Mouse (Mus musculus): Measurements from ENCODE around the gene 1700037C18Rik. TPM values are rescaled to one million over a fixed set of nuclear protein-coding genes. Genes with fewer than 3 reads are reported as not detected.

Gene 1700037C18Rik
- polyA plus RNA-seq, 1 experiment from 2014 or later, result 12.6 TPM

DNA sequence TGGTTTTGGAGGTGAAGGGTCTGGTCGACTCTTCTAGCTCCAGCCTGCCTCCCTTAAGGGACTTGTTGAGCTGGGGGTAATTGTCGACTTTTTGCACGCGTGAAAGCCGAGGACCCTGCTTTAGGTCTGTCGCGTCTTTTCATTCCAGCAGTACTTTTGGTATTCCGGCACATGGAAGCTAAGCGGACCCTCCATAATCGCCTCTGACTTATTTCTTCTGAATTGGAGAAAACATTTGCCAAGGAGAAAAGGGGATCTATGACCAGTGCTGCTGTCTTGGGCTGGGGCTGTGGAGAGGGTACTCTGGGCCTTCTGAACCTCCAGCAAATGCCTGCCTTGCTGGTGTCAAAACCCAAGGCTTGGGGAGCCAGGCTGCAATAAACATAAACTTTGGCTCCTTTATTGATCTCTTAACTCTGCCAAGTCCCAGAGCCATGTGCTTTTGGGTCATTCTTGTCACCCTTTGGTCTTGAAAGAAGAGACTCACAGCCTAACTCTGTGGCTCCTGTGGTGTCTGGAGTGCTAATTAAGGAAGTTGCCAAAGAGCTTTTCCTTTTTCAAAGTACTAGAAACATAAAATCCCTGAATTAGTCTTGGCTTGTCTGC lies 23.3 kb downstream of the 1700037C18Rik start:
- H3K36me3 ChIP-seq (ENCODE audit: control insufficient read depth, insufficient read depth, low read length), result 0 out of 2 replicates have a peak, but pooled peaks cover 2% of the 10 kb centered on the region
- peak overlapping the region; percentile 58 for H3K4me2 ChIP-seq (ENCODE audit: low read depth, low read length)
- no peak for ATAC-seq (ENCODE audit: low read depth)
- no peaks in the 10 kb centered on the region for H3K27me3 ChIP-seq (ENCODE audit: control insufficient read depth, insufficient read depth, low read length)
- H3K9me3 ChIP-seq (ENCODE audit: control insufficient read depth, low read length), result no peaks in the 10 kb centered on the region
- peak overlapping the region; percentile 88 for H3K9ac ChIP-seq (replicated peaks; ENCODE audit: low read depth, low read length)
- 4% methylated on average over 10 of the region's 10 CpGs for WGBS
- peak overlapping the region; percentile 92; the same call in 1 of the 2 replicates for H3K27ac ChIP-seq (ENCODE audit: low read depth, low read length)
- H3K4me1 ChIP-seq (ENCODE audit: control insufficient read depth, insufficient read depth, low read length), result peaks cover 15% of the 10 kb centered on the region
- peak overlapping the region; percentile 89 for H3K4me3 ChIP-seq (ENCODE audit: low read depth, low read length)

DNA sequence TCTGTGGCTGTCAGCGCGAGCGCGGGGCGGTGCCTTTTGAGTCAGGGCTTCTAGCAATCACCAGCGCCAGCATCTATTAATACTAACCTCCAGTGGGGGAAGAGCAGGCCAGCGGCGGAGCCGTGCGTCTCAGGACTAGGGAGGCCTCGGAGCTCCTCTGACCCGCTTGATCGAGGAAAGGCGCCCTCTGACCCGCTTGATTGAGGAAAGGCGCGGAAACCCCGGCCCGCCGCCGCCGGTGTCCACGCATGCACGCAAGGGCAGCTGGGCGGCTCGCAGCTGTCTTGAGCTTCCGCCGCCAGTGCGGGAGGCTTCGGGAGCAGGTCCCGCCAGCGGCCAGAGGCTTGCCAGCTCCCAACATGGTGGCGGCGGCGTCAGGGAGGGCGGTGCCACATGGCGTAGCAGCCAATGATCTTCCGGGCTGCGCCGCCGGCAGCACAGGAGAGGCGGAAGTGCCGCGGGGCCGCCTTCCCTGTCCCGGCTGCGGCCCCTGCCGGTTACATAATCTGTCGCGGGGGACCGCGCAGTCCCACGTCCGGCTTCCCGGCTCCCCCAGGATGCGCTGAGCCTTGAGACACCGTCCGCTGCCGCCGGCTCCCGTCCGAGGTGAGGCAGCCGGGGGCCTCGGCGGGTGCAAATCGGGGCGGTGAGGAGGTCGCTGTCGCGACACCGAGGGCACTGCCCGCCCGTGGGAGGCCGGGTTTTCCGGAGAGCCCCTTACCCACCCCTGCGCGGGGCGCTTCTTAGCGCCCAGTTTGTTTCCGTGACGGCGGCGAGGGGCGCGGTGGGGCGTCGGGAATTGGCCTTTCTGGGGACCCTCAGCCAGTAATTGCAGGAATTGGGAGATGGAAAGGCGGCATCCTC lies 24.1 kb downstream of the 1700037C18Rik start, which contains the start of the genes Zfp597 and Gm20695:
TSS of gene Zfp597 (minus strand) at position 361 of the 864 bp plus-strand sequence.
TSS of gene Gm20695 (plus strand) at position 448 of the 864 bp plus-strand sequence.
- Histone ChIP-seq H3K27me3 (ENCODE audit: control insufficient read depth, insufficient read depth, low read length) (no peaks in the 10 kb centered on the region), H3K4me1 (ENCODE audit: control insufficient read depth, insufficient read depth, low read length) (peaks cover 15% of the 10 kb centered on the region), H3K9me3 (ENCODE audit: control insufficient read depth, low read length) (no peaks in the 10 kb centered on the region), H3K36me3 (ENCODE audit: control insufficient read depth, insufficient read depth, low read length) (0 out of 2 replicates have a peak, but pooled peaks cover 3% of the 10 kb centered on the region), H3K4me3 (ENCODE audit: low read depth, low read length) (peak within 1 kb of the TSS; percentile 89), H3K4me2 (ENCODE audit: low read depth, low read length) (peak within 1 kb of the TSS; percentile 58), H3K27ac (ENCODE audit: low read depth, low read length) (peak within 1 kb of the TSS; percentile 92), H3K9ac (replicated peaks; ENCODE audit: low read depth, low read length) (peak within 1 kb of the TSS; percentile 88)
- peak; percentile 99 for ATAC-seq (ENCODE audit: low read depth)
- under 1% methylated on average over 73 of the region's 88 CpGs for WGBS

GRCm38 (mm10) chr16:3876346-3876745 lies 32.1 kb downstream of the 1700037C18Rik start:
- 0 out of 2 replicates have a peak, but pooled peaks cover 3% of the 10 kb centered on the region for H3K36me3 ChIP-seq (ENCODE audit: control insufficient read depth, insufficient read depth, low read length)
- no peak overlapping the region for H3K27ac ChIP-seq (ENCODE audit: low read depth, low read length)
- no peak overlapping the region for H3K4me2 ChIP-seq (ENCODE audit: low read depth, low read length)
- no peak overlapping the region for H3K4me3 ChIP-seq (ENCODE audit: low read depth, low read length)
- H3K9me3 ChIP-seq (ENCODE audit: control insufficient read depth, low read length), result no peaks in the 10 kb centered on the region
- no peak for ATAC-seq (ENCODE audit: low read depth)
- 97% methylated on average over 4 of the region's 4 CpGs for WGBS
- no peak overlapping the region for H3K9ac ChIP-seq (replicated peaks; ENCODE audit: low read depth, low read length)
- H3K4me1 ChIP-seq (ENCODE audit: control insufficient read depth, insufficient read depth, low read length), result peaks cover 12% of the 10 kb centered on the region; the same call in 1 of the 2 replicates
- H3K27me3 ChIP-seq (ENCODE audit: control insufficient read depth, insufficient read depth, low read length), result no peaks in the 10 kb centered on the region

DNA sequence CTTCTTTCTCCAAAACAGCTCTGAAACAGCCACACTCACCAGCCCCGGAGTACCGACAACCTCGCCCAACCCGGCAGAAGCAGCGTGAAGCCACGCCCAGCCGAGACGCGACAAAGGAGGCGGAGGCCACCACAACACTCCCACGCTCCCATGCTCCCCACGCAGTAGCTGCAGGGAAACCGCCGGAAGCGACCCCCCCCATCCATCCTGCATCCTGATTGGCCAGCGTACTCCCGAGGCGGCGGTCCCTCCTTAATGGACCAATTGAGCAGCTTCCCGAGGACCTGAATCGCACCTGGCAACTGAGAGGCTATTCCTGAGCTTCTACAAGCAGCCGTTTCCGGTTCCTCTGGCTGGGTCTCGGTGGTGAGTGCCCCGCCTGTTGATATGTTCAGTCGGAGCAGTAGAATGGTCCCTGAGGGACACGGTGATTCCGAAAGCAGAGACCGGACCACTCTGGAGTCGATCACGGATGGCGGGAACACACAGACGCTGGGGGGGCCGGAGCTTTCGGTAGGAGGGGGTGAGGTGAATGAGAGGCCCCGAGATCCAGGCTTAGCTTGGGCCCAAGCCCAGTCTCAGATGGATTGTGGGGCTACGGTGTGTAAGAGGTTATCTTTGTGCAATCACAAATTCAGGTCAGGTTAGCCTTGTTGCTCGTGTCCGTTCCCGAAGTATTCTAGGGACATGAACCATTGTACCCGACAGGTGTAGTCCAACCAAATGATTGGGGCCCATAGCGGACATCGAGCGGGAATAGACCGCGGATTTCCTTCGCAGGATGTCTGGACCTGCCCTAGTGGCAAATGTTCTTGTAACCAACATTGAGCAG lies 36.1 kb downstream of the 1700037C18Rik start, which contains the start of gene Naa60:
TSS of gene Naa60 (plus strand) at position 160 of the 832 bp plus-strand sequence.
- H3K36me3 ChIP-seq (ENCODE audit: control insufficient read depth, insufficient read depth, low read length), result peaks cover 9% of the 10 kb centered on the region
- H3K9ac ChIP-seq (replicated peaks; ENCODE audit: low read depth, low read length), result peak within 1 kb of the TSS; percentile 61
- H3K4me2 ChIP-seq (ENCODE audit: low read depth, low read length), result peak within 1 kb of the TSS; percentile 88
- peaks cover 13% of the 10 kb centered on the region; the same call in 1 of the 2 replicates for H3K4me1 ChIP-seq (ENCODE audit: control insufficient read depth, insufficient read depth, low read length)
- peak within 1 kb of the TSS; percentile 62 for H3K27ac ChIP-seq (ENCODE audit: low read depth, low read length)
- H3K27me3 ChIP-seq (ENCODE audit: control insufficient read depth, insufficient read depth, low read length), result no peaks in the 10 kb centered on the region
- H3K9me3 ChIP-seq (ENCODE audit: control insufficient read depth, low read length), result no peaks in the 10 kb centered on the region
- ATAC-seq (ENCODE audit: low read depth), result peak; percentile 98
- 5% methylated on average over 47 of the region's 47 CpGs for WGBS
- H3K4me3 ChIP-seq (ENCODE audit: low read depth, low read length), result peak within 1 kb of the TSS; percentile 51

- WGBS, result 2% methylated on average over 16 of the region's 16 CpGs
- Histone ChIP-seq H3K9me3 (ENCODE audit: control insufficient read depth, low read length) (no peaks in the 10 kb centered on the region), H3K36me3 (ENCODE audit: control insufficient read depth, insufficient read depth, low read length) (peaks cover 9% of the 10 kb centered on the region), H3K27me3 (ENCODE audit: control insufficient read depth, insufficient read depth, low read length) (no peaks in the 10 kb centered on the region), H3K27ac (ENCODE audit: low read depth, low read length) (peak overlapping the region; percentile 50; the same call in 1 of the 2 replicates), H3K9ac (replicated peaks; ENCODE audit: low read depth, low read length) (peak overlapping the region; percentile 61), H3K4me3 (ENCODE audit: low read depth, low read length) (peak overlapping the region; percentile 51), H3K4me2 (ENCODE audit: low read depth, low read length) (peak overlapping the region; percentile 88), H3K4me1 (ENCODE audit: control insufficient read depth, insufficient read depth, low read length) (peaks cover 13% of the 10 kb centered on the region; the same call in 1 of the 2 replicates)
- no peak; the same call in 1 of the 2 replicates for ATAC-seq (ENCODE audit: low read depth)
Observed at GRCm38 (mm10) chr16:3871815-3872214, 36.7 kb downstream of the 1700037C18Rik start.

DNA sequence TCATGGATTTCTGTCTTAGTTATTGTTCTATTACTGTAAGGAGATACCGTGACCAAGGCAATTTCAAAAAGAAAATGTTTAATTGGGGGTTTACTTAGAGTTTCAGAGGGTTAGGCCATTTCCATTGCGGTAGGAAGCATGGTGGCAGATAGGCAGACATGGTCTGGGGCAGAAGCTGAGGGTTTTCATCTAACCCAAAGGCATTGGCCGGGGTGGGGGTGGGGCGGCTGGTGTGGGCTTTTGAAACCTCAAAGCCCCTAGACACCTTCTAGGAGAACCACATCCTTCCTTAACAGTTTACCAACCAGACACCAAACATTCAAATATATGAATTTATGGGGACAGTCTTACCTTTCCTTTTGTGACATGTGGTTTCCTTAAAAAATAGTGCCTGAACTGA lies 49.2 kb downstream of the 1700037C18Rik start:
- H3K27ac ChIP-seq (ENCODE audit: low read depth, low read length), result no peak overlapping the region
- peaks cover 6% of the 10 kb centered on the region for H3K36me3 ChIP-seq (ENCODE audit: control insufficient read depth, insufficient read depth, low read length)
- no peaks in the 10 kb centered on the region for H3K4me1 ChIP-seq (ENCODE audit: control insufficient read depth, insufficient read depth, low read length)
- no peaks in the 10 kb centered on the region for H3K27me3 ChIP-seq (ENCODE audit: control insufficient read depth, insufficient read depth, low read length)
- ATAC-seq (ENCODE audit: low read depth), result no peak
- H3K9me3 ChIP-seq (ENCODE audit: control insufficient read depth, low read length), result no peaks in the 10 kb centered on the region
- no peak overlapping the region for H3K4me2 ChIP-seq (ENCODE audit: low read depth, low read length)
- H3K4me3 ChIP-seq (ENCODE audit: low read depth, low read length), result no peak overlapping the region
- WGBS, result 91% methylated on average over 4 of the region's 4 CpGs
- H3K9ac ChIP-seq (replicated peaks; ENCODE audit: low read depth, low read length), result no peak overlapping the region

DNA sequence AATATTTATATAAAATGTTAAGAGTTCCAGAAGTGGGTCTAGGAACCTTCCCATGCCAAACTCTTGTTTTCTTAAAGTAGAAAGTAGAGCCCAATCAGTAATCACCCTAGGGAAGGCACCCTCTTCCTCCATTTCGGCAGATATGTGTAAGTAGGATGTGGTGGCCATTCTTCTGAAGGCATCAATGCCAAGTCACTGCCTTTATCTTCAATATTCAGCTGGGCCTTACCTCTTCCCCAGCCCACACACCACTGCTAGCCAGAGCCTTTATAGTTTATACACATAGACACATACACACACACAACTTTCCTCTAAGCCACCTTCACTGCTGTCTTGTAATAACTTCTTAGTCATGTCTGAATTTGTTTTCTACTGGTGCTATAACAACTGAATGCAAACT lies 52.7 kb downstream of the 1700037C18Rik start:
- WGBS, result 80% methylated on average over 1 of the region's 1 CpGs
- Histone ChIP-seq H3K9ac (replicated peaks; ENCODE audit: low read depth, low read length) (no peak overlapping the region), H3K9me3 (ENCODE audit: control insufficient read depth, low read length) (no peaks in the 10 kb centered on the region), H3K27me3 (ENCODE audit: control insufficient read depth, insufficient read depth, low read length) (no peaks in the 10 kb centered on the region), H3K4me2 (ENCODE audit: low read depth, low read length) (no peak overlapping the region), H3K36me3 (ENCODE audit: control insufficient read depth, insufficient read depth, low read length) (peaks cover 4% of the 10 kb centered on the region), H3K4me1 (ENCODE audit: control insufficient read depth, insufficient read depth, low read length) (no peaks in the 10 kb centered on the region), H3K27ac (ENCODE audit: low read depth, low read length) (no peak overlapping the region), H3K4me3 (ENCODE audit: low read depth, low read length) (no peak overlapping the region)
- no peak for ATAC-seq (ENCODE audit: low read depth)

- Histone ChIP-seq H3K36me3 (ENCODE audit: control insufficient read depth, insufficient read depth, low read length) (no peaks in the 10 kb centered on the region), H3K9me3 (ENCODE audit: control insufficient read depth, low read length) (no peaks in the 10 kb centered on the region), H3K27ac (ENCODE audit: low read depth, low read length) (no peak overlapping the region), H3K4me3 (ENCODE audit: low read depth, low read length) (no peak overlapping the region), H3K4me1 (ENCODE audit: control insufficient read depth, insufficient read depth, low read length) (no peaks in the 10 kb centered on the region), H3K4me2 (ENCODE audit: low read depth, low read length) (no peak overlapping the region), H3K9ac (replicated peaks; ENCODE audit: low read depth, low read length) (no peak overlapping the region), H3K27me3 (ENCODE audit: control insufficient read depth, insufficient read depth, low read length) (no peaks in the 10 kb centered on the region)
- WGBS, result 71% methylated on average over 11 of the region's 11 CpGs
- no peak for ATAC-seq (ENCODE audit: low read depth)
Observed at GRCm38 (mm10) chr16:3854437-3855182, 53.9 kb downstream of the 1700037C18Rik start.
